Mouse (Mus musculus): ENCODE measurements around the gene Zmynd11. TPM values are rescaled to one million over a fixed set of nuclear protein-coding genes. Genes with fewer than 3 reads are reported as not detected.
A peak's percentile ranks its signal among the peaks of the same experiment; 100 is the strongest.

Gene Zmynd11
- polyA plus RNA-seq (2012; rRNA removed): 288 and 292 TPM in 2 replicates

- H3K27me3 ChIP-seq (ENCODE audit: control insufficient read depth, insufficient read depth, low read length): no peaks in the 10 kb centered on the region
- peak within 1 kb of the TSS; percentile 98 for H3K4me3 ChIP-seq (replicated peaks; ENCODE audit: insufficient read depth, low read depth, low read length)
- peaks cover 3% of the 10 kb centered on the region for H3K4me1 ChIP-seq (ENCODE audit: control insufficient read depth, insufficient read depth, low read length)
- WGBS: under 1% methylated on average over 95 of the region's 98 CpGs
- peak; percentile 72 to 79 for DNase-seq
- H3K27ac ChIP-seq (ENCODE audit: insufficient read depth, low read length): peak within 1 kb of the TSS; percentile 91
- TF ChIP-seq POLR2A (IDR thresholded peaks at IDR 0.05; ENCODE audit: borderline replicate concordance, insufficient read depth, low read length) (no peak), CTCF (IDR thresholded peaks at IDR 0.05; ENCODE audit: borderline replicate concordance, insufficient read depth, low read depth, low read length) (no peak)
These were observed at the start of gene Zmynd11 for GRCm38 (mm10) chr13:9764646-9765536. Zmynd11 (minus strand) TSS chr13:9765330.

GRCm38 (mm10) chr13:9795889-9796631 is 30.9 kb upstream of the Zmynd11 start:
- H3K27ac ChIP-seq (ENCODE audit: insufficient read depth, low read length): no peak overlapping the region
- TF ChIP-seq CTCF (IDR thresholded peaks at IDR 0.05; ENCODE audit: borderline replicate concordance, insufficient read depth, low read depth, low read length) (no peak), POLR2A (IDR thresholded peaks at IDR 0.05; ENCODE audit: borderline replicate concordance, insufficient read depth, low read length) (no peak)
- H3K4me1 ChIP-seq (ENCODE audit: control insufficient read depth, insufficient read depth, low read length): no peaks in the 10 kb centered on the region
- DNase-seq: peak in 1 of 2 experiments; percentile 19
- no peaks in the 10 kb centered on the region for H3K27me3 ChIP-seq (ENCODE audit: control insufficient read depth, insufficient read depth, low read length)
- 2% methylated on average over 12 of the region's 12 CpGs for WGBS
- H3K4me3 ChIP-seq (replicated peaks; ENCODE audit: insufficient read depth, low read depth, low read length): peak overlapping the region; percentile 28

GRCm38 (mm10) chr13:9786050-9786449 is 20.9 kb upstream of the Zmynd11 start:
- 36% methylated on average over 3 of the region's 3 CpGs for WGBS
- Histone ChIP-seq H3K27ac (ENCODE audit: insufficient read depth, low read length) (no peak overlapping the region), H3K27me3 (ENCODE audit: control insufficient read depth, insufficient read depth, low read length) (no peaks in the 10 kb centered on the region), H3K4me1 (ENCODE audit: control insufficient read depth, insufficient read depth, low read length) (no peaks in the 10 kb centered on the region), H3K4me3 (replicated peaks; ENCODE audit: insufficient read depth, low read depth, low read length) (no peak overlapping the region)
- no peak for DNase-seq
- TF ChIP-seq POLR2A (IDR thresholded peaks at IDR 0.05; ENCODE audit: borderline replicate concordance, insufficient read depth, low read length) (no peak), CTCF (IDR thresholded peaks at IDR 0.05; ENCODE audit: borderline replicate concordance, insufficient read depth, low read depth, low read length) (no peak)

DNA sequence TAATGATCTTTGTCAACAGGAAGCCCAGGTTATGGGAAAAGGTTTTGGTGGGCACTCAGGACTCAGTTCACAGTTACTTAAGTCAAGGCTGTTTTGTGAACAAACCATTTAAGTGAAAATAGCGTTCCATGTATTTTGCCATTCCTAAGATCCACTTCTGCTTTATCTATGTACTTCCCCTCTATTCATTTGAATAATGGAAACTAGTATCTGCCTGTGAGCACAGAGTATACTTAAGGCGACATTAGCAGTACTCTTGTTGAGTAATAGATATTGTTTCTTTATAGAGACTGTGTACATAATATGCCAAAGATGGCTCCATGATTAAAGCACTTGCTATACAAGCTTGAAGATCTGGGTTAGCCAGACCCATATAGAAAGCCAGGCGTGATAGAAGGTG is 18.6 kb upstream of the Zmynd11 start:
- H3K4me1 ChIP-seq (ENCODE audit: control insufficient read depth, insufficient read depth, low read length): no peaks in the 10 kb centered on the region
- no peak for DNase-seq
- H3K27ac ChIP-seq (ENCODE audit: insufficient read depth, low read length): no peak overlapping the region
- no peak overlapping the region for H3K4me3 ChIP-seq (replicated peaks; ENCODE audit: insufficient read depth, low read depth, low read length)
- no peak for TF ChIP-seq POLR2A (IDR thresholded peaks at IDR 0.05; ENCODE audit: borderline replicate concordance, insufficient read depth, low read length)
- TF ChIP-seq CTCF (IDR thresholded peaks at IDR 0.05; ENCODE audit: borderline replicate concordance, insufficient read depth, low read depth, low read length): no peak
- WGBS: 90% methylated on average over 3 of the region's 3 CpGs
- no peaks in the 10 kb centered on the region for H3K27me3 ChIP-seq (ENCODE audit: control insufficient read depth, insufficient read depth, low read length)

- Histone ChIP-seq H3K27ac (ENCODE audit: insufficient read depth, low read length) (no peak overlapping the region), H3K4me3 (replicated peaks; ENCODE audit: insufficient read depth, low read depth, low read length) (no peak overlapping the region), H3K27me3 (ENCODE audit: control insufficient read depth, insufficient read depth, low read length) (no peaks in the 10 kb centered on the region), H3K4me1 (ENCODE audit: control insufficient read depth, insufficient read depth, low read length) (no peaks in the 10 kb centered on the region)
- no peak for DNase-seq
- TF ChIP-seq POLR2A (IDR thresholded peaks at IDR 0.05; ENCODE audit: borderline replicate concordance, insufficient read depth, low read length): no peak
- no peak for TF ChIP-seq CTCF (IDR thresholded peaks at IDR 0.05; ENCODE audit: borderline replicate concordance, insufficient read depth, low read depth, low read length)
- 84% methylated on average over 5 of the region's 5 CpGs for WGBS
These were observed 10.8 kb upstream of the Zmynd11 start for GRCm38 (mm10) chr13:9775901-9776300.

DNA sequence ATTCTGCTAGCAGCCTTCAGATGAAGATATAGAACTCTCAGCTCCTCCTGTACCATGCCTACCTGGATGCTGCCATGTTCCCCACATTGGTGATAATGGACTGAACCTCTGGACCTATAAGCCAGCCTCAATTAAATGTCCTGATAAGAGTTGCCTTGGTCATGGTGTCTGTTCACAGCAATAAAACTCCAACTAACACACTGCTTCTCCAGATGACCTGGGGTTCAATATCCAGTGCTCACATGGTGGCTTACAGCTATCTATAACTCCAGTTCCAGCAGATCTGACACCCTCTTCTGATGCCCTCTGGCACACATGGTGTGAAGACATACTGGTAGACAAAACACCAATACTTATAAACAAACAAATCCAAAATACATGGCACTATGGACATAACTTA is 8.9 kb upstream of the Zmynd11 start:
- DNase-seq: no peak
- Histone ChIP-seq H3K4me1 (ENCODE audit: control insufficient read depth, insufficient read depth, low read length) (no peaks in the 10 kb centered on the region), H3K4me3 (replicated peaks; ENCODE audit: insufficient read depth, low read depth, low read length) (no peak overlapping the region), H3K27me3 (ENCODE audit: control insufficient read depth, insufficient read depth, low read length) (no peaks in the 10 kb centered on the region), H3K27ac (ENCODE audit: insufficient read depth, low read length) (no peak overlapping the region)
- TF ChIP-seq POLR2A (IDR thresholded peaks at IDR 0.05; ENCODE audit: borderline replicate concordance, insufficient read depth, low read length) (no peak), CTCF (IDR thresholded peaks at IDR 0.05; ENCODE audit: borderline replicate concordance, insufficient read depth, low read depth, low read length) (no peak)

DNA sequence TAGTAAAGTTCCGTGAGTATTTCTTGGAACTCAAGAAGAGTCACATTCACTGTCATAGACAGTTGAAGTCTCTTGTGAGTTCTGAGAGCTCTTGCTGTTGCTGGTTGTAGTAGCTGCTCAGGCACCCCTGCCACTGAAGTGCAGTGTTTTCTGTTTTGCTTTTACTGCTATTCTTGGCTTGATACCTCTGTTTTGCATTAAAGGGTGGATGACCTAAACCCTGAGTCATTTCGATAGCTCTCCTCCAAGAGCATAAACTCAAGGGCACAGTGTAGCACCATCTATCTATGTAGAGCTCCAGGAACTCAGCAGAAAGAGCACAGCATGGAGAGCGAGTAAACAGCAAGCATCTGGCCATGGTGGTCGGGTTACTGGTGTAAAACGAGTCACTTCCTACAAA is 2.1 kb upstream of the Zmynd11 start:
- Histone ChIP-seq H3K27ac (ENCODE audit: insufficient read depth, low read length) (no peak overlapping the region), H3K27me3 (ENCODE audit: control insufficient read depth, insufficient read depth, low read length) (no peaks in the 10 kb centered on the region), H3K4me3 (replicated peaks; ENCODE audit: insufficient read depth, low read depth, low read length) (no peak overlapping the region), H3K4me1 (ENCODE audit: control insufficient read depth, insufficient read depth, low read length) (no peaks in the 10 kb centered on the region)
- 72% methylated on average over 5 of the region's 5 CpGs for WGBS
- DNase-seq: no peak
- no peak for TF ChIP-seq CTCF (IDR thresholded peaks at IDR 0.05; ENCODE audit: borderline replicate concordance, insufficient read depth, low read depth, low read length)
- TF ChIP-seq POLR2A (IDR thresholded peaks at IDR 0.05; ENCODE audit: borderline replicate concordance, insufficient read depth, low read length): no peak

All from cerebellum, adult 2 months (tissue).